Mouse (Mus musculus) urinary bladder, adult 2 months (tissue): ENCODE data around the gene Frmd4a. TPM values are rescaled to one million over a fixed set of nuclear protein-coding genes. Genes with fewer than 3 reads are reported as not detected.
"Not testable (repeated sequence)": the region's sequence is repeated elsewhere in the genome, so short reads cannot be mapped to it uniquely, and the experiment has no call there.

Experiments
- DNase-seq: peaks from one replicate; pipeline ENCODE4 v3.0.0; 2022; ENCODE audit warnings: low spot score
- polyA plus RNA-seq: library from polyadenylated mRNA; depleted of rRNA; stranded (reverse); fragments of >200 nt; gene quantifications from 2 replicates; pipeline ENCODE4 v1.2.3, GENCODE M21; 2012

The Frmd4a gene
- polyA plus RNA-seq, 1 experiment: 7.1 TPM

DNA sequence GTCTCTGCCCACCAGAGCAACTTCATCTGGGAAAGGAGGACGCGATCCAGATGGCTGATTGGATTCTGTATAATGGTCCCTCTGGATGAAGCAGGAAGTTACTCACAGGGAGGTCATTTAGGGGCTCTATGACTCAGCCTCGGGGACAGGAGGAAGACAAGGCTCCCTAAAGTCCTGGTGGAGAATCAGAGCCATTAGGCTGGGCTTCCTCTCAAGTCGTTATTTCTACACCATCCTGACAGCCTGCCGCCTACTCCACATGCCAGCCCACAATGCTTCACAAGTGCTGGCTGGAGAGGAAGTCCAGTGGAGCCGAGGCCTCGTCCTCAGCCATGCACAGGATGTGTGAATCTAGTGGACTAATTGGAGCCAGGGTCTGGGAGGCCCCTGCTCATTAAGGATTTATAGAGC lies 537.7 kb downstream of the Frmd4a start:
- no peak for DNase-seq

DNA sequence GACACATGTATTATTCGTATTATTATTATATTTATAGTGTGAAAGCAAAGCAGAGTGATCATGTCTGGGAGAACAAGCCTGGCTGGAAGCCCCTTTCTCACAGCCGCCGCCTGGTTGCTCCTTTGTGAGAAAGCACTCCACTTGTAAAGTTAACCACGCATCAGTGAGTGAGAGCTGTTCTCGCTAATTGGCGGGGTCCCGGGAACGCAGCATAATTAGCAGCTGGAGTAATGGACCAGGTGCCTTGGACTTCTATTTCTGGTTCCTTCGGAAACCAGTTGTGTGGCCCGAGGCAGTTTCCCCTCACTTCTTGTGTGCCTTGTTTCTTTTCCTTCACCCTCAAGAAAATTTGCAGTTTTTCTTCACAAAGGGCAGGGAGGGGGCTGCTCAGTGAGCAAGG lies 538.7 kb downstream of the Frmd4a start:
- no peak for DNase-seq

DNA sequence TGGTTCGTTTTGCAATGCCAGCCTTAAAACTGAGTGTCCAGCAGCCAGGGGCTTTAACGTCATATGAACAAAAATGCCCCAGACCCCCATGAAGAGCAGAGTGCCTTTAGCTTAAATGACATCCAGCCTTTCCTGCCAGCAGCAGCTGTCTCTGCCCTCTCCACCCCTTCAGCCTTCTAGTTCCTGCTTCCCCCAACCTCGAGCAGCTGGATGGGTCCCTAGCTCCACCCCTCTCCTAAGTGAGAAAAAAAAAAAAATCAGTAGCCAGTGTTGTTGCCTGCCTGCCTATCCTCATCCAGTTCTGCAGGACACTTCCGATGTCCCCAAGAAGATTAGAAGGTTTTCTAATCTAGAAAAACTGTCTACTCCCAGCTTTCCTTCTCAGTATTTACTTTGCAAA lies 539.5 kb downstream of the Frmd4a start:
- DNase-seq: no peak

- no peak for DNase-seq
Observed at GRCm38 (mm10) chr2:4557466-4557865, 539.9 kb downstream of the Frmd4a start.

- DNase-seq: no peak
Observed at GRCm38 (mm10) chr2:4558651-4559203, 541.2 kb downstream of the Frmd4a start.

DNA sequence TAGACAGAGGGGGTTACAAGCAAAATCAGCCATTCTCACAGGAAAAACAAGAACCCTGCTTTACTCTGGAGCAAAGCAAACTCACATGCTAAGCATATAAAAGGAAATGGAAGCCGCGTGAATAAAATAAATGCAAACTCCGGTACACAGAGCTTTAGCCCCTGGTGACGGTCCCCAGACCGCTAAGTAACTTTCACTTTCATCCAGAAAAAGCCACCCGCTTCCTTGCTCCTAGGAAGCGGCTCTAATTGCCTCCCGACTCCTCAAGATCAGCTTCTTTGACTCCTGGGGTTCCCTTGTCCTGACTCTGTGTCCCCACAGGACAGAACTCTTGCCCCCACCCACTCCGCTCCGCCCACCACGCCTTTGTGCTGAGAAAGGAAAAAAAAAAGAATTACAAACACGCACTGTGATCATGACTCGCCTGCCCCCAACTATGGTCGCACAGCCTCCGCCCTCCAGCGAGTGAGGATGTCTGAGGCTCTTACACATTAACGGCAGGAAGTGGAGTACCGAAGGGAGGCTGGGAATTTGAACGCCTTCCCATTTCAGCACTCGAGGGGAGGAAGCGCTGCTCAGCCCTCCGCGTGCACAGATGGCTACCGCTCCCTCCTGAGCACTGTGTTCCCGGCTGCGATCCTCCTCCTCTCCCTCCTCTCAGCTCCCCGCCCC lies 541.8 kb downstream of the Frmd4a start:
- peak; percentile 53 for DNase-seq

DNA sequence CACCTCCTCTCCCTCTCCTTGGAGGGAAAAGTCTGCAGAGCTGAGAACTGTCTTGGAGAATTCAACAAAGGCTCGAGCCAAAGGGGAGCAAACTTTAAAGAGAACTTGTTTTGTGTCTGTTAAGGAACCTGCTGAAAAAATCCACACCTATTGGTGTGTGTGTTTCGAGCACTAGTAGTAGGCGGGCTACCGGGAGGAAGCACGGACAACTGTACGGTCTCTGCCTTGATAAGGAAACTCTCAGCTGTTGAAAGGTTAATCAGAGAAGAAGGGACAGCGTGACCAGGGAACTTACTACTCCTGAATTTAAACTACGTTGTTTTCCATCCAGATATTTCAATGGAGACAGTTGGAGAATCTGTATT lies 542.3 kb downstream of the Frmd4a start:
- no peak for DNase-seq

GRCm38 (mm10) chr2:4560516-4560915 lies 543.0 kb downstream of the Frmd4a start:
- not testable (repeated sequence) for DNase-seq

- no peak for DNase-seq
Observed at GRCm38 (mm10) chr2:4561196-4561595, 543.7 kb downstream of the Frmd4a start.

DNA sequence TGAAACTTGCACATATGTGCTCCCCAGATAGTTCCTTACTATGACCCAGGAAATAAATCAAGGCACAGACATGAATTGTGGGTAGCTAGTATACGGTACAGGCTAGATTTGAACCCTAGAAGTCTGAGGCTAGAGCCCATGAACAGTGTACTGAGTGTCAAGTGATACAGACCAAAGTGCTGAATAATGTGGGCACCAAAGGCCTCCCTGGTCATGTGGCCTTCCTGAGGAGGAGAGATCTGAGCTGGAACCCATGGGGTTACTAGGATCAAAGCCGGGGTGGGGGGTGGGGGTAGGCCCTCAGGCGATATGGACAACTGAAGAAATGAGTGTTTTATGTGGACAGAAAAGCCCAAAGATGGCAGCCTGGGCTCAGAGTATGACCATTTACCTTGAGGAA lies 544.9 kb downstream of the Frmd4a start:
- no peak for DNase-seq

DNA sequence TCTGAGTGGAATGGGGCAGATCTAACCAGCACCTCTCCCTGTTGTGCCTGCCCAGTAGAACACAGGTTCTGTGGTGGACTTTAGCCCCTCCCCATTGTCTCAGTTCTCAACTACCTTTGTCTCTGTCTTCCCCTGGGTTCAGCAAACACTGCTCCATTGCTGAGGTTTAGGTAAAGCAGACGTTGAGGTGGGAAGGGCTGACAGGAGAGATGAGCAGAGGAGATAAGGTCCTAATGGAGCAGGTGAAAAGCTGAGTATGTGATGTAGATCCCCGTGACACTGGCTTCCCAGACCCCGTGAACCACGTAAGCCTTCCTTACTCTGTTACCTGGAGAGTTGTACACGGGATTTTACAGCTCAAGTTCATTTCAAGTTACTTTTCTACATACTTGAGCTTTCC lies 545.3 kb downstream of the Frmd4a start:
- no peak for DNase-seq

GRCm38 (mm10) chr2:4563322-4563721 lies 545.8 kb downstream of the Frmd4a start:
- no peak for DNase-seq

DNA sequence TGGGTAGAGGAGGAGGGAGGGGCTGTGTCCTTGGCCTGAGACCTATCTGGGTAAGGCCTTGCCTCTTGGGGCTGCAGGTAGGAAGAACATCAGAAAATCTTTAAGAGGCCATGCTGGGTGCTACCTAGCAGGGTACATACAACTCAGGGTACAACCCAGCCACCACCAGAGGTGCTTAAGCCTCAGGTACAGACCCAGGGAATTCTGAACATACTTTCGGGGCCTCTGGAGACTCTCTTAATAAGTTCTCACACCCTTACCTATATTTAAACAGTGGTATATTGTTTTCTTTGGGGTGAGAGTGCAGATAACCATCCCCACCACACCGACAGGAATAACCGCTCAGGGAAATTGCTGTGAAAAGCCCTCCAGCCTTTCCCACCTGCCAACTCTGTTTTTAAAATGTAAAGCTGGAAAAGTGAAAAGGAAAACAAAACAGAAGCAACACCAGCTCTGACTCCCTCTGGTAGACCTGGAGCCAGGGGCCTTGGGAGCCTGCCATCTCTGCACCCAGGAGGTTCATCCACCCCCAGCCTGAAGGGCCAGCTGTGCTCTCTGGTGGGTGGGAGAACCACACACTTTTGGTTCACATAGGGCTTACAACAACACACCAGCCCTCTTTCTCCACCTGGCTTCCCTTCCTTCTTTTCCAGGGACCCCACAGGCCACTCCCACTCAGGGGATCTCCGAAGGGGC lies 548.9 kb downstream of the Frmd4a start:
- no peak for DNase-seq

DNA sequence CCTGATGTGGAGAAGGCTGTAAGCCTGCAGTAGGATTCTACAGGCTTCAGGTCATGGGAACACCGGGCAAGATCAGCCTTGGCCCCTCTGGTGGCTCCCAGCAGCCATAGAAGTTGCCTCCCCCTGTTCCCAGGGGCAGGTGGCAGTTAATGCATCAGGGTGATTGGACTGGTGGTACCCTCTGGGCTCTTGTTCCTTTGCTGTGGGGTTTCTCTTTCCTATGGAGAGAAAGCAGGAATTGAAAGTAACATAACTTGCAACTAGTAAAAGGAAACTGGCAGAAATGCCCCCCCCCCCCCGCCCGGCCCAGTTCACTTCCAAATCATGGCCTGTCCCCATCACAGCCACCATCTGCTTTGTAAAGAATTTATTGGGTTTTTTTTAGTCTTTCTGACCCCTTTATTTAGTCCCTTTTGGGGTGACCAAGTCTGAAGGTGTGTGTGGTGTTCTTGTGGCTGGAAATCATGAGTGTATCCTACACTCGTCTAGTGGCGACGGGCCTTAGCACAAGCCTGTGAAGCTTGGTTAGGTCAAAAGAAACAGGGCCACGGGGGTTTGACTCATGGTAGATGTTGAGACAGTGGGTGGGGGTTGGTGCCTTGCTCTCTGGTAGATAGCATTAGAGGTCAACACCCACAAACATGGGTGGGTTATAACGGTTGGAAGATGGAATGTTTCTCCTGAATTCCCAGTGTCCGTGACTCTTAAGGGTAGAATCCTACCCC lies 549.6 kb downstream of the Frmd4a start:
- no peak for DNase-seq

GRCm38 (mm10) chr2:4568967-4569366 lies 551.5 kb downstream of the Frmd4a start:
- DNase-seq: no peak

GRCm38 (mm10) chr2:4570186-4570861 lies 552.8 kb downstream of the Frmd4a start:
- no peak for DNase-seq

DNA sequence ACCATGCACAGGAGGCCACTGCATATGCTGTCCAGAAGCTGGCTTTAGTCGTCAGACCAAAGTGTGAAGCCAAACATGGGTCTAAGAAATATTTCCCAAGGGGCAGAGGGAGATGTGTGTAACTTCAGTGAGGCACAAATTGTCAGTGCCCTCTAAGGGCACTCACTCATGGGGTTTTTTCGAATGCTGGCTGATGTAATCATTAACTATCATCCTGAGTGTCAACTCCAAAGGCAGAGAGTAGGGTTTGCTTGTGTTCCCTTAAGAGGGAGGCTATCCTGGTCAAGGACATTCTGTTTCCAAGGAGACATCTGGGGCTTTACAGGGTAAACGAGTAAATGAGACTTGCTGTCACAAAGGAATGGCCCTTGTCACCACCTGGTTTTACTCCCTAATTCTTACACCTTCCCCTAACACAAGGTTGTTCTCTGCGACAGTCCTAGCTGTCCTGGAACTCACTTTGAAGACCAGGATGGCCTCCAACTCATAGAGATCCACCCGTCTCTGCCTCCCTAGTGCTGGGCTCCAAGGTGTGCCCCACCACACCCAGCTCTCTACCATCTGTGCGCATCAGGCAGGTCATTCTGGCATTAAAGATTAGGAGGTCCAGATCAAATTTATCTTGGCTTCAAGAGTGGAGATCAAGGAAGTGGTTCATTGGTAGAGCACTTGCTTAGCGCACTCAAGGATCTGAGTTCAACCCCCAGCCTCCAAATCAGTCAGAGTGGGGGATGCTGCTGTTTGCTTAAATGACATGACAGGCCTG lies 555.2 kb downstream of the Frmd4a start:
- DNase-seq: no peak

GRCm38 (mm10) chr2:4573386-4573785 lies 555.9 kb downstream of the Frmd4a start:
- DNase-seq: no peak

DNA sequence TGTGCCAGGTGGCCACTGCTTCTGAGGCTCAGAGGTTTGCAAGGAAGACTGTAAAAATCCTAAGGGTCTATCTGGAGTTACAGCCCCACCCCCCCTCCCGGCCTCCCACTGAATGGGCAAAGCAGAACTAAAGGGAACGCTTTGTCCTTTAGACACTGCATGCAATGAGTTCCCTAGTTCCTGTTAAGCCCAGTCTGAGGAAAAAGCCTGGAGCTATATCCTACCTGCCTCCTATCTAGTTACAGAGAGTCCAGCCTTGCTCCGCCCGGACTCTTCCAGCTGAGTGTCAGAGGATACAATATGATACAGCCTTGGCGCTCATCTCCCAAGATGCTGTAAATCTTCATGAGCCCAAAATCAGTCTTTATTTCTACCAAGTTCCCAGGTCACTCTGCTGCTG lies 556.7 kb downstream of the Frmd4a start:
- no peak for DNase-seq

- no peak for DNase-seq
Observed at GRCm38 (mm10) chr2:4575163-4575562, 557.6 kb downstream of the Frmd4a start.

GRCm38 (mm10) chr2:4575975-4576374 lies 558.5 kb downstream of the Frmd4a start:
- no peak for DNase-seq
